Comparison of ENCODE assay signal across 10 mouse cellular contexts in the genomic region with DNA sequence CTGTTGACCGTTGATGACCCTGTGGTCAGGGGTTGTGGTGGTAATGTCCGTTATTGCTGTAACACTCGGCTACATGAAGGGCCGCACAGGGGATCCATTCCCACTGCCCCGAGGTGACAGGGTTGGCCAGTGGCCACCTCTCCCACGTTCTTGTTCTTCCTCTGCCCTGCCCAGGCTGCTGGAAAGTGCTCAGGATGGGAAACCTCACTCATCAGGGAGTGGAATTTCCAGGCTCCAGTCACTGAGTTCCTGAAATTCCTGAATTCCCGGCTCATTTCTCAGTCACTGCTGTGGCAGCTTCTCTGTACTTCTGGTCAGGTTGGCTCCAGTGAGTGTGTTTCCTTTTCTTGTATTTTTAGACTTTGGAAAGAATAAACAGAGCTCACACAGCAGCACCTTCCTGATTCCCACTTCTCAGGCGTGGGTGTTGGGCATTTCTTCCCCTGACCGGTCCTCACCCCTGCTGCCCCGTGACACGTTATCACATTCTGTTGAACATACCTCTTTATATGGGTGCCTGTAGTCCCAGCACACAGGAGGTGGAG. TPM values are rescaled to one million over a fixed set of nuclear protein-coding genes. Genes with fewer than 3 reads are reported as not detected.
DNase-seq lines count a peak whose midpoint lies in the region; ATAC-seq lines count a peak whose summit lies in the region.
"Had no signal": no experiment of that assay in that cellular context is flagged by ENCODE, and none has a peak within 500 bp of the region (broad histone marks: within the 10 kb centered on the region; RNA-seq: fewer than 3 reads in every experiment).

No protein-coding gene starts in this region.

- H3K4me1 ChIP-seq in limb, embryonic 13.5 days = peaks cover 15% of the 10 kb centered on the region
- peaks cover 16% of the 10 kb centered on the region for H3K4me1 ChIP-seq in limb, embryonic 10.5 days
- 0 out of 2 replicates have a peak, but pooled peaks cover 11% of the 10 kb centered on the region for H3K4me1 ChIP-seq in stomach, embryonic 16.5 days (ENCODE audit: control insufficient read depth, insufficient read depth, low read length)

- H3K9me3 ChIP-seq in limb, embryonic 13.5 days = no peaks in the 10 kb centered on the region
- no peaks in the 10 kb centered on the region for H3K9me3 ChIP-seq in limb, embryonic 10.5 days (replicated peaks)
- H3K9me3 ChIP-seq in stomach, embryonic 16.5 days (replicated peaks; ENCODE audit: control insufficient read depth, low read length) = no peaks in the 10 kb centered on the region
- H3K9me3 ChIP-seq: hindbrain, embryonic 15.5 days had no signal

- no peak overlapping the region for H3K4me3 ChIP-seq in limb, embryonic 13.5 days
- no peak overlapping the region for H3K4me3 ChIP-seq in limb, embryonic 10.5 days
- no peak overlapping the region for H3K4me3 ChIP-seq in stomach, embryonic 16.5 days (replicated peaks; ENCODE audit: low read length)
- H3K4me3 ChIP-seq: hindbrain, embryonic 15.5 days had no signal

- no peaks in the 10 kb centered on the region for H3K36me3 ChIP-seq in limb, embryonic 13.5 days
- H3K36me3 ChIP-seq in limb, embryonic 10.5 days = no peaks in the 10 kb centered on the region
- no peaks in the 10 kb centered on the region for H3K36me3 ChIP-seq in stomach, embryonic 16.5 days (ENCODE audit: control insufficient read depth, insufficient read depth, low read length)
- H3K36me3 ChIP-seq: hindbrain, embryonic 15.5 days had no signal

- WGBS in limb, embryonic 13.5 days = 47% methylated on average over 11 of the region's 11 CpGs
- WGBS in limb, embryonic 10.5 days = 60% methylated on average over 11 of the region's 11 CpGs
- 26% methylated on average over 11 of the region's 11 CpGs for WGBS in stomach, embryonic 16.5 days

- 0 out of 2 replicates have a peak overlapping the region, but pooled peaks have one; percentile 13 for H3K9ac ChIP-seq in limb, embryonic 13.5 days
- H3K9ac ChIP-seq in stomach, embryonic 16.5 days (ENCODE audit: low read length) = no peak overlapping the region
- H3K9ac ChIP-seq: hindbrain, embryonic 15.5 days had no signal

- H3K27ac ChIP-seq in limb, embryonic 13.5 days = 0 out of 2 replicates have a peak overlapping the region, but pooled peaks have one; percentile 22
- no peak overlapping the region for H3K27ac ChIP-seq in limb, embryonic 10.5 days
- H3K27ac ChIP-seq in stomach, embryonic 16.5 days (ENCODE audit: low read length) = no peak overlapping the region
- H3K27ac ChIP-seq: hindbrain, embryonic 15.5 days had no signal

- H3K4me2 ChIP-seq in limb, embryonic 13.5 days (replicated peaks) = no peak overlapping the region
- H3K4me2 ChIP-seq in stomach, embryonic 16.5 days (ENCODE audit: low read depth, low read length) = no peak overlapping the region

- intact Hi-C loops in left cerebral cortex, postnatal 36 days (cut with DNase I) = no loop called here

- peaks cover 9% of the 10 kb centered on the region; the same call in 1 of the 2 replicates for H3K27me3 ChIP-seq in limb, embryonic 13.5 days
- H3K27me3 ChIP-seq in limb, embryonic 10.5 days (ENCODE audit: low read depth, poor library complexity, severe bottlenecking) = no peaks in the 10 kb centered on the region
- no peaks in the 10 kb centered on the region for H3K27me3 ChIP-seq in stomach, embryonic 16.5 days (ENCODE audit: control insufficient read depth, insufficient read depth, low read length)
- H3K27me3 ChIP-seq: hindbrain, embryonic 15.5 days had no signal

- no peak for DNase-seq in limb, embryonic 10.5 days (ENCODE audit: low spot score)
- peak; percentile 54 for DNase-seq in heart, adult 8-10 months (ENCODE audit: low spot score)
- DNase-seq in kidney, postnatal 14 days = peak; percentile 79
- no peak for DNase-seq in testis, postnatal 14 days (ENCODE audit: low spot score)
- DNase-seq in left cerebral cortex, postnatal 36 days (ENCODE audit: low spot score in 2 of 2) = no peak
- no peak for DNase-seq in natural killer cell, adult 2 months (ENCODE audit: low spot score in 2 of 2)

- ATAC-seq in limb, embryonic 13.5 days (ENCODE audit: low FRiP score, low read depth) = peak; percentile 73
- peak; percentile 68 for ATAC-seq in stomach, embryonic 16.5 days (ENCODE audit: insufficient read depth, low FRiP score)

RNA-seq across cellular contexts. Expression of a gene that starts 15.0 kb away (rescaled TPM):
- polyA plus RNA-seq in limb, embryonic 13.5 days (2015; fragmentation: Nextera tagmentation; extraction: Ambion mirVana) = 0.87 and 1.1 TPM in 2 replicates
- polyA plus RNA-seq in limb, embryonic 10.5 days (2016; fragmentation: Nextera tagmentation; extraction: Ambion mirVana) = 0.38 and 0.62 TPM in 2 replicates
- total RNA-seq in heart, adult 8-10 months (2022) = 1 to 10 TPM in 3 of 4 experiments, under 1 TPM in 1; 1.00 to 2.1 (median 1.2) TPM
- 0.91 and 0.99 TPM in 2 replicates for polyA plus RNA-seq in stomach, embryonic 16.5 days (2015; fragmentation: Nextera tagmentation; extraction: Ambion mirVana)
- total RNA-seq in left cerebral cortex, postnatal 36 days (2021) = 10 to 100 TPM; 29.4 to 32.6 TPM

RNA-seq across cellular contexts. Expression of a gene that starts 15.8 kb away (rescaled TPM):
- 0.87 and 0.90 TPM in 2 replicates for polyA plus RNA-seq in limb, embryonic 13.5 days (2015; fragmentation: Nextera tagmentation; extraction: Ambion mirVana)
- polyA plus RNA-seq in limb, embryonic 10.5 days (2016; fragmentation: Nextera tagmentation; extraction: Ambion mirVana) = 0.34 and 0.64 TPM in 2 replicates
- total RNA-seq in heart, adult 8-10 months (2022) = 1 to 10 TPM in 1 of 4 experiments, under 1 TPM in 3; 0.41 to 1.1 (median 0.84) TPM
- polyA plus RNA-seq in stomach, embryonic 16.5 days (2015; fragmentation: Nextera tagmentation; extraction: Ambion mirVana) = 1.5 and 1.7 TPM in 2 replicates
- total RNA-seq in left cerebral cortex, postnatal 36 days (2021) = 10 to 100 TPM; 12.5 to 14.4 TPM
- total RNA-seq: MEL had no signal

RNA-seq across cellular contexts. Expression of a gene that starts 29.5 kb away (rescaled TPM):
- polyA plus RNA-seq in limb, embryonic 13.5 days (2015; fragmentation: Nextera tagmentation; extraction: Ambion mirVana) = 34.5 and 35.5 TPM in 2 replicates
- polyA plus RNA-seq in limb, embryonic 10.5 days (2016; fragmentation: Nextera tagmentation; extraction: Ambion mirVana) = 21.8 and 25.4 TPM in 2 replicates
- total RNA-seq in heart, adult 8-10 months (2022) = 10 to 100 TPM; 53.2 to 61.7 (median 56.4) TPM
- polyA plus RNA-seq in stomach, embryonic 16.5 days (2015; fragmentation: Nextera tagmentation; extraction: Ambion mirVana) = 17.0 and 18.6 TPM in 2 replicates
- total RNA-seq in left cerebral cortex, postnatal 36 days (2021) = 10 to 100 TPM; 80.2 to 82.7 TPM

RNA-seq across cellular contexts. Expression of a gene that starts 35.8 kb away (rescaled TPM):
- polyA plus RNA-seq in limb, embryonic 13.5 days (2015; fragmentation: Nextera tagmentation; extraction: Ambion mirVana) = 50.8 and 51.5 TPM in 2 replicates
- polyA plus RNA-seq in limb, embryonic 10.5 days (2016; fragmentation: Nextera tagmentation; extraction: Ambion mirVana) = 26.8 and 28.9 TPM in 2 replicates
- 1 to 10 TPM; 5.6 to 9.4 (median 7.7) TPM for total RNA-seq in heart, adult 8-10 months (2022)
- 130 TPM in 2 replicates for polyA plus RNA-seq in stomach, embryonic 16.5 days (2015; fragmentation: Nextera tagmentation; extraction: Ambion mirVana)
- 1 to 10 TPM; 1.5 to 2.1 TPM for total RNA-seq in left cerebral cortex, postnatal 36 days (2021)

Comparison
In these comparisons a context has a peak if more than half of its experiments do, and no peak if none do; other contexts are left out.
1. DNase-seq: peak in heart, adult 8-10 months (single experiment) and kidney, postnatal 14 days (single experiment); none in limb, embryonic 10.5 days (single experiment), testis, postnatal 14 days (single experiment), left cerebral cortex, postnatal 36 days (0 of 2) and natural killer cell, adult 2 months (0 of 2).